Mouse (Mus musculus) spleen, postnatal 36 days (tissue): ENCODE measurements around the gene Hipk2.

ENCODE experiments used
- DNase-seq, 2 experiments: peaks; one replicate each; pipeline ENCODE4 v3.0.0; 2022; ENCODE audit warnings: low spot score in 2 of 2, mixed read lengths in 1 of 2

Gene Hipk2

DNA sequence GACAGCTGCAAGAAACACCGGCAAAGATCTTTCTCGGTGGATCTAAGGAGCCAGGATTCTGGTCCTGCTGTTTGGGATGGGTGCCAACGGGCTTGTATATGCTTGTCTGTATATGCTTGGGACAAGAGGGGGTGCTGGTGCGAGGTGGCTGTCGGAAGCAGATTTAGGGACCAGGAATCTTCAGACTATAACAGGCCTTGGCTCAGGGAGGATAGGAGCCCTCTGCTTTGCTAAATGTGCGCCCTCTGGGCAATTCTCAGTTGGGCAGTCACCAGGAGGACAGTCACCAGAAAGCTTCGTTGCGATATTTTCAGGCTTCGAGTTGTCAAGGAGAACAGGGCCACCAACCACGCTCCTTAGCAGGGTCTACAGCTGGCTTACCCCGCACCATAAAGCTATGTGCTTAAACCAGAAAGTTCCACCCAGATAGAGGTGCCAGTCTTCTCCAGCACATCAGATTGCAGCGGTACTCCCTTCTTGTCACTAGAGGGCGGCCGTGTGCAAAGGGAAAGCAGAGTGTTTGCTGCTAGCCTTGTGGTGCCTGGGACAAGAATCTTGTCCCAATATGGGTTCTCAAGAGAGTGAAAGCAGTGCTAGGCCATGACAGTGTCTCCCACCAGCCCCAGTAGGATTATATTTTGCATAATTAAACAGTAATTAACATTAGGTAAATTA, 225.6 kb downstream of the Hipk2 start:
- peak; percentile 50 to 68 for DNase-seq

DNA sequence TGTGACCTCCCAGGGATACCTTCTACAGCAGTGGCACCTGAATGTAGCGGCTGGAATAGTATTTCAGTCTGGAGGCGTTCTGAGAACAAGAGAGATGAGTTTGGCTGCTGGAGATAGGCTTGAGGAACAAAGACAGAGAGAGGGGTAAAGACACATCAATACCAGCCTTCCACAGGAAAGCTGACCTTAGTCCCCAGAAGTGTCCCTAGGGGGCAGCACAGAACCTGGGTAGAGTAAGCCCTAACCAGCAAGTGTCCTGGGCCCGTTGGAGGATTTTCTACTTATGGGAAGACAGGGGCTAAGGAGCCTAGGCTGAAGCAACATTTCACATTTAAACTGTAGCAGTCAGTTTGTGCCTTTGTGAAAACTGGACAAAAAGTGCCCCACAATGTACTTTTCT, 226.4 kb downstream of the Hipk2 start:
- peak; percentile 29 to 34 for DNase-seq
